Mouse (Mus musculus) mammary gland, adult 2 months (tissue): ENCODE data around the gene Kbtbd3. TPM values are rescaled to one million over a fixed set of nuclear protein-coding genes. Genes with fewer than 3 reads are reported as not detected.

Experiments used
- polyA plus RNA-seq: library from polyadenylated mRNA; depleted of rRNA; stranded (reverse); fragments of >200 nt; gene quantifications from 2 replicates; pipeline ENCODE4 v1.2.3, GENCODE M21; 2012; ENCODE audit warnings: low replicate concordance; rRNA removed

Kbtbd3 gene
- polyA plus RNA-seq: 0.30 and 0.69 TPM in 2 replicates

DNA sequence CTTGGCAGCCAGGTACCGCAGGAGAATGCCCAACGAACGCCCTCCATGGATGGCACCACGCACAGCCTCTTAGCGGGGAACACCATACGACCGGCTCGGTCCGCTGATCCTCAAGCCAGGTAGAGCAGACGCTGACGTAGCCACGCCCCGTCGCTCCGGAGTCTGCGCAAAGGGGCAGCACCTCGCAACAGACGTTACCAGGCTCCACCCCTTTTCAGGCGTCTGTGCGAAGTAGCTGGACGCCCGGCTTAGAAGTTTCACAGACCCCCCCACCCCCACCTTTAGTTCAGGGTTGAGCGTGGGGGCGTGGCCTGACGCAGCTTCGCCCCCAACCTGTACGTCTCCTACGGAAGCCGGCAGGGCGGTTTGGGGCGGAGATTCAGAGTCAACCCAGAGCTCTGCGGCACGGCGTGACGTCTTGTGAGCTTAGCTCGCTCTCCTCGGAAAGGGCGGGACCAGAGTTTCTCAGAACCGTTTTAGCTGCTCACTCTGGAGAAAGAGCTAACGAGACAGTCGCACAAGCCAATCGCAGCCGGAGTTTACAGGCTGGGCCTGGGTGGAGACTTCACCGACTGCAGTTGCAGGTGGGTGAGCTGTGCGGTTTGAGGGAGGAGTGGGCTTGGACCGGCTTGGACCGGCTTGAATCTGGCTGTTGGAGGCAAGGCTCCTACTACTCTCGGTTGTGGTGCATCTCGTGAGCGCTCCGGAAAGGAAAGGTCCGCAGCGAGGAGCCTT, at the start of gene Kbtbd3, which contains the start of gene Aasdhppt:
Gene Kbtbd3 (plus strand): TSS at position 483 of the 735 bp plus-strand sequence.
Gene Aasdhppt (minus strand): TSS at position 121 of the 735 bp plus-strand sequence.

DNA sequence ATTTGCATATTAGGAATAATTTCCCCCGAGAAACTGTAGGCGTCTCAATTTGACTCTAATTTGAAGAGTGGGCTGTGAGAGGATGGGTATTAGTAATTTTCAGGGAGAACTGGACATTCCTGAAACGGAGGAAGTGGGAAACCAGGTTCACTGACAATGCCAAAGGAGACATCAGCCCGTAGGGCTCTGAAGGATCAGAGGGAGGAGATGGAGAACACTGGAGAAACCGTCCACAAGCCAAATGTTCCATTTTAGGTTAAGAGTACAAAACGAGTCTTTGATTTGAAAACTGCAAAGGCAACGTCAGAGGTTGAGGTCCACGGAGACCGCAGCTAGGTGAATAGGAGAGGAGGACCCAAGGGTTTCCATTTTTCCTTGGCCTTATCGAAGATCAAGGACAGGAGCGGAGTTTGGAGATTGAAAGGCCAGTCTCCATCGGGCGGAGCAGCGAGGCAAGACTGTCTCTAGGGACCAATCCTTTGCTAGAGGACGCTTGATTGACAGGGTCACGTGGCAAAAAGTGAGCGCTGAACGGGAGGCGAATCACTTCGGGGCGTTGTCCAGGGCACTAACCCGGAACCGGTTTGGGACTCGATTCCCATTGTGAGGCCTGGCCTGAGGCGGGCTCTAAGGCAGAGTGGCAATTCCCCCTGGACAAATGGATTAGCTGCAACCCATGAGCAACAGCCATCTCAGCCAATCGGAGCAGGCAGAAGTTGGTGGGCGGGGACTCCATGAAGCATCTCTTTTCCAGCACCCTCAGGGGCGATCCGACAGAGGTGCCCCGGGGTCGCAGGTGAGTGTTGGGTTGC, 66.4 kb downstream of the Kbtbd3 start, which contains the start of gene Msantd4:
Gene Msantd4 (plus strand): TSS at position 735 of the 812 bp plus-strand sequence.

Other genes with a start within 250 kb of the Kbtbd3 start
- 1.6 and 2.1 TPM in 2 replicates for gene Aasdhppt, start 362 bp upstream of the Kbtbd3 start, polyA plus RNA-seq
- gene Msantd4, start 66.7 kb downstream of the Kbtbd3 start, polyA plus RNA-seq: 1.1 and 4.8 TPM in 2 replicates